Mouse (Mus musculus) lung, postnatal 0 days (tissue): ENCODE results near the gene Lamb1. TPM values are rescaled to one million over a fixed set of nuclear protein-coding genes. Genes with fewer than 3 reads are reported as not detected.

ENCODE experiments used
- ATAC-seq: fragments of 200-750 bp; cut with Nextera tagmentation; 2 replicates; pipeline ENCODE4 v1.8.0; 2017; ENCODE audit warnings: moderate library complexity
- DNase-seq: peaks from one replicate; pipeline ENCODE4 v3.0.0-alpha.2; 2016; ENCODE audit warnings: low spot score
- H3K27ac ChIP-seq: fragments of 300-500 bp; sonication (generic); 2 replicates; pipeline ENCODE4 v1.5.1; 2014; ENCODE audit warnings: antibody characterized with exemption, mild to moderate bottlenecking, low read length, mixed read lengths
- H3K27me3 ChIP-seq: fragments of 300-500 bp; sonication (generic); replicated peaks from 2 replicates; pipeline ENCODE4 v1.6.1; 2014; ENCODE audit warnings: low read length, mixed read lengths; ENCODE audit not compliant: insufficient read depth
- H3K36me3 ChIP-seq: fragments of 300-500 bp; sonication (generic); 2 replicates; pipeline ENCODE4 v1.6.1; 2014; ENCODE audit warnings: low read length, mixed read lengths; ENCODE audit not compliant: insufficient read depth
- H3K4me1 ChIP-seq: fragments of 300-500 bp; sonication (generic); 2 replicates; pipeline ENCODE4 v1.6.1; 2014; ENCODE audit warnings: antibody characterized with exemption, low read depth, low read length, mixed read lengths; ENCODE audit not compliant: insufficient read depth
- H3K4me2 ChIP-seq: fragments of 300-500 bp; sonication (generic); replicated peaks from 2 replicates; pipeline ENCODE4 v1.6.1; 2014; ENCODE audit warnings: low read depth, mild to moderate bottlenecking, low read length, moderate library complexity, mixed read lengths
- H3K4me3 ChIP-seq: fragments of 300-500 bp; sonication (generic); 2 replicates; pipeline ENCODE4 v1.5.1; 2014; ENCODE audit warnings: low read depth, low read length
- H3K9ac ChIP-seq: fragments of 300-500 bp; sonication (generic); replicated peaks from 2 replicates; pipeline ENCODE4 v1.6.1; 2014; ENCODE audit warnings: low read depth, mild to moderate bottlenecking
- H3K9me3 ChIP-seq: fragments of 300-500 bp; sonication (generic); 2 replicates; pipeline ENCODE4 v1.6.1; 2016; ENCODE audit warnings: low read length, mixed read lengths
- CTCF ChIP-seq: IDR thresholded peaks from 2 replicates; pipeline ENCODE4 v1.5.1; 2016; ENCODE audit warnings: antibody characterized with exemption, mild to moderate bottlenecking
- EP300 ChIP-seq: IDR thresholded peaks from 2 replicates; pipeline ENCODE4 v1.6.1; 2016; ENCODE audit warnings: antibody characterized with exemption, mild to moderate bottlenecking, control low read depth
- WGBS: fragments of 180-500 bp; shearing (Covaris S2); extraction: QIAGEN DNeasy Blood & Tissue Kit; methylation state at CpG from one replicate; pipeline ENCODE4 v1.1.7; 2014; 5-methylcytosine and 5-hydroxymethylcytosine counted together
- polyA plus RNA-seq: library from polyadenylated mRNA; unstranded; fragments of >200 nt; fragmentation: Nextera tagmentation; extraction: Ambion mirVana; gene quantifications from 2 replicates; pipeline ENCODE4 v1.2.1, GENCODE M21; 2015

The Lamb1 gene
- polyA plus RNA-seq, 1 experiment from 2014 or later = 56.0 TPM

GRCm38 (mm10) chr12:31294996-31295395 is 30.0 kb downstream of the Lamb1 start:
- DNase-seq (peak; percentile 76), ATAC-seq (peak; percentile 67)
- Histone ChIP-seq H3K9me3 (no peaks in the 10 kb centered on the region), H3K27me3 (no peaks in the 10 kb centered on the region), H3K9ac (no peak overlapping the region), H3K4me2 (no peak overlapping the region), H3K4me3 (no peak overlapping the region), H3K36me3 (peaks cover 9% of the 10 kb centered on the region; the same call in 1 of the 2 replicates), H3K4me1 (peaks cover 2% of the 10 kb centered on the region; the same call in 1 of the 2 replicates), H3K27ac (peak overlapping the region; percentile 64)
- TF ChIP-seq EP300 = no peak
- no peak for TF ChIP-seq CTCF
- 56% methylated on average over 11 of the region's 11 CpGs for WGBS

GRCm38 (mm10) chr12:31295505-31295904 is 30.5 kb downstream of the Lamb1 start:
- H3K9ac ChIP-seq = no peak overlapping the region
- DNase-seq = peak; percentile 75
- no peaks in the 10 kb centered on the region for H3K9me3 ChIP-seq
- peak overlapping the region; percentile 64 for H3K27ac ChIP-seq
- TF ChIP-seq CTCF (no peak), EP300 (no peak)
- H3K4me2 ChIP-seq = no peak overlapping the region
- no peaks in the 10 kb centered on the region for H3K27me3 ChIP-seq
- H3K4me3 ChIP-seq = no peak overlapping the region
- peak; percentile 56 for ATAC-seq
- peaks cover 2% of the 10 kb centered on the region; the same call in 1 of the 2 replicates for H3K4me1 ChIP-seq
- peaks cover 14% of the 10 kb centered on the region; the same call in 1 of the 2 replicates for H3K36me3 ChIP-seq
- 41% methylated on average over 3 of the region's 3 CpGs for WGBS

- Histone ChIP-seq H3K9ac (no peak overlapping the region), H3K4me2 (no peak overlapping the region), H3K4me1 (peaks cover 2% of the 10 kb centered on the region; the same call in 1 of the 2 replicates), H3K36me3 (peaks cover 20% of the 10 kb centered on the region), H3K27ac (no peak overlapping the region), H3K4me3 (no peak overlapping the region), H3K9me3 (no peaks in the 10 kb centered on the region), H3K27me3 (no peaks in the 10 kb centered on the region)
- DNase-seq (no peak), ATAC-seq (no peak)
- TF ChIP-seq EP300 (no peak), CTCF (no peak)
- WGBS = 83% methylated on average over 4 of the region's 4 CpGs
Measured at GRCm38 (mm10) chr12:31296097-31296496, 31.1 kb downstream of the Lamb1 start.

- H3K4me3 ChIP-seq = no peak overlapping the region
- 81% methylated on average over 4 of the region's 4 CpGs for WGBS
- no peaks in the 10 kb centered on the region for H3K27me3 ChIP-seq
- no peak overlapping the region for H3K4me2 ChIP-seq
- H3K27ac ChIP-seq = no peak overlapping the region
- DNase-seq (no peak), ATAC-seq (no peak)
- no peak overlapping the region for H3K9ac ChIP-seq
- H3K4me1 ChIP-seq = peaks cover 2% of the 10 kb centered on the region; the same call in 1 of the 2 replicates
- peaks cover 21% of the 10 kb centered on the region for H3K36me3 ChIP-seq
- no peaks in the 10 kb centered on the region for H3K9me3 ChIP-seq
- TF ChIP-seq CTCF (no peak), EP300 (no peak)
Measured at GRCm38 (mm10) chr12:31298122-31298521, 33.1 kb downstream of the Lamb1 start.

- Histone ChIP-seq H3K36me3 (peaks cover 25% of the 10 kb centered on the region), H3K9me3 (no peaks in the 10 kb centered on the region), H3K27ac (no peak overlapping the region), H3K4me2 (no peak overlapping the region), H3K4me1 (peaks cover 2% of the 10 kb centered on the region; the same call in 1 of the 2 replicates), H3K27me3 (no peaks in the 10 kb centered on the region), H3K4me3 (no peak overlapping the region), H3K9ac (no peak overlapping the region)
- ATAC-seq (no peak), DNase-seq (no peak)
- TF ChIP-seq EP300 = no peak
- no peak for TF ChIP-seq CTCF
- WGBS = 89% methylated on average over 8 of the region's 8 CpGs
Measured at GRCm38 (mm10) chr12:31298530-31298929, 33.5 kb downstream of the Lamb1 start.

GRCm38 (mm10) chr12:31299126-31299525 is 34.1 kb downstream of the Lamb1 start:
- H3K4me2 ChIP-seq = no peak overlapping the region
- TF ChIP-seq EP300 (no peak), CTCF (no peak)
- H3K27me3 ChIP-seq = no peaks in the 10 kb centered on the region
- 99% methylated on average over 3 of the region's 3 CpGs for WGBS
- 0 out of 2 replicates have a peak overlapping the region, but pooled peaks have one; percentile 6 for H3K27ac ChIP-seq
- DNase-seq (no peak), ATAC-seq (no peak)
- peaks cover 2% of the 10 kb centered on the region; the same call in 1 of the 2 replicates for H3K4me1 ChIP-seq
- H3K4me3 ChIP-seq = no peak overlapping the region
- peaks cover 27% of the 10 kb centered on the region for H3K36me3 ChIP-seq
- H3K9me3 ChIP-seq = no peaks in the 10 kb centered on the region
- no peak overlapping the region for H3K9ac ChIP-seq
